Mouse (Mus musculus): ENCODE measurements around the gene Fdx1.
A peak's percentile ranks its signal among the peaks of the same experiment; 100 is the strongest.

The Fdx1 gene

GRCm38 (mm10) chr9:51961190-51961909 is 2.0 kb downstream of the Fdx1 start:
- DNase-seq = no peak

- no peak for DNase-seq
Measured at GRCm38 (mm10) chr9:51960331-51960730, 3.0 kb downstream of the Fdx1 start.

DNA sequence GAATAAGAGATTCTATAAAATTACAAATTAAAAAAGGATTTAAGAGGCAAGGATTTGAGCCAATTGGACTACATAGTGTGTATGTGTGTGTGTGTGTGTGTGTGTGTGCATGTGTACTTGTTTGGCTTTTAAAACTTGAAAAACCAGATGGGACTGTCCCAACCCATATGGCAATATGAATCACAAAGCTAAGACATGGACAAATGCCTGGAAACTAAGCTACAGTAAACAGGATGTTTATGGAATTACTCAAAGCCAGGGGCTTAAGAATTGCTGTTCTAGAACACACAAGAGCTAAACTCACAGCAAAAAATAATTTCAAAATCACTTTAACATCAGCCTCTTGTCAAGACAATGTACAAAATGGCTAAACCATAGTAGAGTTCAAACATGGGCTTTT is 4.4 kb downstream of the Fdx1 start:
- DNase-seq = no peak

DNA sequence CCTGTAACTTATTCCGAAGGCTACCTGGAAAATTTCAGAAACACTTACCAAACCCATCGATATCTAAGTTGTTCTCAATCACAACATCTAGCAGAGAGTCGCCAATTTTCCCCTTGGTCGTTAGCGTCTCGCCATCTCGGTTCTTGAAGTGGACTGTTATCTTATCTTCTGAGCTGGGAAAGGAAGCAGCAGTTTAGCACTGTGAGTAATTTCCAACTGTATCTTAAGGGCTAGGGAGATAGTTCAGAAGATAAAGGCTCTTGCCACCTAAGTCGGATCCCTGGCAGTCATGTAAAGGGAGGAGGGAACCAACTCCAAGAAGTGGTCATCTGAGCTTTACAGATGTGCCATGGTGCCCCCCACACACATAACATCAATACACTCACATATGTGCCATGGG is 6.3 kb downstream of the Fdx1 start:
- no peak for DNase-seq

- no peak for DNase-seq
Measured at GRCm38 (mm10) chr9:51956484-51956883, 6.9 kb downstream of the Fdx1 start.

DNA sequence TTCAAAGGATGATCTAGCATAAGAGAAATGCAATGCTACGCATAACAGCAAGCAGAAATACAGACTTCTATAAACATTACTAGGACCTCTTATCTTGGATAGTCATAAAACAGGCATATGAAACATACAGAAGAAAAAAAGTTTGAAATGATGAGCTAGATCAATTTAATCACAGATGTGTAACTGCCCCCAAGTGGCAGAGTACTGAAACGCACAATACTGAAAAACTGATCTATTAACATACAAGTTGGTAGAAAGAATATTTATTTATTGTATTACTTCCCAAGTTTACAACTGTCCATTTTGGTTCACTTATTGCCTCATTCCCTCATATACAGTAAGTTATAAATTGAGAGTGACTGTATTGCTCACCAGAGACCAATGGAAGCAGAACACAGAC is 12.0 kb downstream of the Fdx1 start:
- DNase-seq = no peak

GRCm38 (mm10) chr9:51950667-51951066 is 12.7 kb downstream of the Fdx1 start:
- no peak for DNase-seq

GRCm38 (mm10) chr9:51950225-51950624 is 13.1 kb downstream of the Fdx1 start:
- DNase-seq = no peak

DNA sequence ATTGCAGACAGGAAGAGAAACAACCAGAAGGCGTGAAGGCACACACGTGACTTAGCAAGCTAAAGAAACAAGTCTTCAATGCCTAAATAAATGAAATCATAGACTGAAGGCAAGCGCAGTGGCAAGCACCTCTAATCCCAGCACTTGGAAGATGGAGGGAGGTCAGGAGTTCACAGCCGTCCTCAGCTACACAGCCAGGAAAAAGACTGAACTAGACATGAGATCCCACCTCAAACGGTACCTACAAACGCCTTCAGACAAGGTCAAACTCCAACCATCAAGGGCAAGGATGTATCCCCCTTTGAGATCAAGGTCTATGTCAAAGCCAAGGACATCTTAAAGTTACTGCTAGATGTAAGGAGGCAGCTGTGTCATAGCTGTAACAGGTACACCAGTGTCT is 19.4 kb downstream of the Fdx1 start:
- no peak for DNase-seq

DNA sequence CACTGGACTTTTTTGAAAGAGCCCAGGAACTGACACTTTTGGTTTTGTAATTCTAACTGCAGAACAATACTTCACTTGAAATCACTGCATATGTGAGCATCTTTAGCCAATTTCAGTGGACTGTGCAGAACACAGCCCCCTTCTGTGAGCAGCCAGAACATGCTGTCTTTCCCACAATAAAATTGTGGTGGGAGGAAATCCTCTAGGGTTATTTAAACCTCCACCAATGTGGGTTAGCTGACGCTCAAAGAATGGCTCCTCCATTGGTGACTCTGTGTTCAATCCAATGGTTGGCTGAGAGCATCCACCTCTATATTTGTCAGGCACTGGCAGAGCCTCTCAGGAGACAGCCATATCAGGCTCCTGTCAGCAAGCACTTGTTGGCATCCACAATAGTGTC is 28.7 kb downstream of the Fdx1 start:
- DNase-seq = no peak

GRCm38 (mm10) chr9:51931997-51932396 is 31.4 kb downstream of the Fdx1 start:
- DNase-seq = no peak

- no peak for DNase-seq
Measured at GRCm38 (mm10) chr9:51931054-51931690, 32.2 kb downstream of the Fdx1 start.

GRCm38 (mm10) chr9:51929972-51930371 is 33.4 kb downstream of the Fdx1 start:
- DNase-seq = no peak

- no peak for DNase-seq
Measured at GRCm38 (mm10) chr9:51928659-51929058, 34.7 kb downstream of the Fdx1 start.

- DNase-seq = no peak
Measured at GRCm38 (mm10) chr9:51928116-51928515, 35.2 kb downstream of the Fdx1 start.

- no peak for DNase-seq
Measured at GRCm38 (mm10) chr9:51927680-51928079, 35.7 kb downstream of the Fdx1 start.

GRCm38 (mm10) chr9:51926629-51927028 is 36.7 kb downstream of the Fdx1 start:
- no peak for DNase-seq

- no peak for DNase-seq
Measured at GRCm38 (mm10) chr9:51924551-51925081, 38.7 kb downstream of the Fdx1 start.

DNA sequence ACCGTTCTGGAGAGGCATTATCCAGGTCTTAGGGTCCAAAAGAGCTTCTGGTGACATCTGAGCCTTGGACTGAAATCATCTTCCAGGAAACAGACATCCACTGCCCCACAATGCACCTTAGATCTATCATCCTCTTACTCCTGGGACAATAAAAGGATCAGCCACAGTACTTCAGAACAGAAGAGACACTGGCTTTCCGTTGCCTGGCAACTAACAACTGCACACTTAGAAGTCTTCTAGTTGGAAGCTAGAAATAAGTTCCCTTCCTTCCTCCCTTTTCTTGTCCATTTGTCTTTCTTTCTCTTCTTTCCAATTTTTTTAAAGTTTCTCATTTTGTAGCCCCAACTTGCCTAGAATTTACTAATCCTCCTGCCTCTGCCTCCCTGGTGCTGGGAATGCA is 40.6 kb downstream of the Fdx1 start:
- DNase-seq = no peak

- DNase-seq = no peak
Measured at GRCm38 (mm10) chr9:51915580-51915979, 47.8 kb downstream of the Fdx1 start.

DNA sequence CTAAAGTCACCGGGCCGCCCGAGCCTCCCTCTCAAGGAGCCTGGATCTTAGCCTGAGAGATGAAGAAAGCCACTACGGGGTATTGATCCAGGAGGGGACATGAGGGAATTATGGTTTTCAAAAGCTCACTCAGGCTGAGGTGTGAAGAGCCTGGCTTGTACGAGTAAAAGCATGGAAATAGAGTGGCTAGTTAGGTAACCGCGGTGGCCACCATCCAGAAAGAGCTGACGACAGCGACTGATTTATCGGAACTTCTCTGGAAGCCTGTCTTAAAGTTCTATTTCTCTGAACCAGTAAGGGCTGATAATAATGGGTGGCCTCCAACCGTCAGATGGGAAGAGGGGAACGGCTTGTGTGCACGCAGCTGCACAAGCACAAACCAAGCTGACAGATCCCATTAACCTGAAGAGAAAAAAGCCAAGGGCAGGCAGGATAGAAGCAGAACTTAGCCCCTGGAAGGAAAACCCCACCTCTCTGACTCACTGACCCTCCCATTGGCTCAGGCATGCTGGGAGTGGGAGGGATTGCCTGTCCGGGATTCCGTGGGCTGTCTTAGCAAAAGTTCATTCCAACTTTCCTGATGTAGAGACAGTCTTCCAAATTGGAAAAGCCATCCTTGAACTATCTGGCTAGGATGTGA is 48.8 kb downstream of the Fdx1 start:
- no peak for DNase-seq

DNA sequence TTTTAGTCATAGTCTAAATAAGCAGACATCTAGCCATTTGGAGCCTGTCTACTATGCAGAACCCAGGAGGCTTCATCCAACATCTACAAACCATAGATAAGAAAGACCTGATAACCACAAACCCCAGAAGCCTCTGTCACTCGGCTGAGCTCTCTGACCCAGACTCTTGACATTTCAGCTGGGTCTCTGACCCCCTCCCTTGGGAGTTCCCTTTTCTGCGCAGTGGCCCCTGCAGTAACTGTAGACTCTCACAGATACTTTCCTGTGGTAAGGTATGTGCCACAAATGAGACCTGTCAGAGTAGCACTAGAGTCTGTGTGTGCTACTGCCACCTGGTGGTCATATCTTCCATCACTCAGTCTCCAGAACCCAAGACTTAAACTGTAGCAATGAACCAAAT is 54.5 kb downstream of the Fdx1 start:
- DNase-seq = peak; percentile 41 to 76

DNA sequence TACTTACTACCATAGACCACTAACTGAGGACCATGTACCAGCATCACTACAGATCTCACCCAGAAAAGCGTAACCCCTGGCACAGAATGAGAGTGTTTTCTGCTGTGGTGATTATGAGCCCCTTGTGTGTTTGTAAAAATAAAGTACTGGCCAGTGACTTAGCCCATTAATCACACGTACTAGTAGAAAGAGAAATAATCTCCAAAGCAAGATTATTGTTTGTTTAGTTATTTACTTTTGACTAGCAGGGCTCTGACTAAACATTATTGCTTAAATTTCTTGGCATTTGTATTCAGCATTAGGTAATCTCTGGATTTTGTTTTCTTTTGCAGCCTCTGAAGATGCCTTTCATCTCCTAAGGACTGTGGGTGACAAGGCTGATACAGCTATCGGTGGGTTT is 55.1 kb downstream of the Fdx1 start:
- no peak for DNase-seq

- DNase-seq = no peak
Measured at GRCm38 (mm10) chr9:51906938-51907337, 56.4 kb downstream of the Fdx1 start.
